Mouse (Mus musculus) heart, adult 2 months (tissue): ENCODE data around the gene Gtsf1.

Source experiments
- CTCF ChIP-seq: fragments of 200-600 bp; IDR thresholded peaks from 2 replicates; pipeline ENCODE4 v1.8.1; 2022; ENCODE audit warnings: antibody characterized with exemption, mild to moderate bottlenecking, moderate library complexity
- EP300 ChIP-seq: fragments of 200-500 bp; IDR thresholded peaks from 2 replicates; pipeline ENCODE4 v1.6.1; 2011; ENCODE audit warnings: low read depth, low read length, control low read depth; ENCODE audit not compliant: insufficient read depth
- POLR2A ChIP-seq: fragments of 200-500 bp; IDR thresholded peaks from 2 replicates; pipeline ENCODE4 v1.6.1; 2011; ENCODE audit warnings: mild to moderate bottlenecking, low read depth, low read length, control low read depth; ENCODE audit not compliant: insufficient read depth

DNA sequence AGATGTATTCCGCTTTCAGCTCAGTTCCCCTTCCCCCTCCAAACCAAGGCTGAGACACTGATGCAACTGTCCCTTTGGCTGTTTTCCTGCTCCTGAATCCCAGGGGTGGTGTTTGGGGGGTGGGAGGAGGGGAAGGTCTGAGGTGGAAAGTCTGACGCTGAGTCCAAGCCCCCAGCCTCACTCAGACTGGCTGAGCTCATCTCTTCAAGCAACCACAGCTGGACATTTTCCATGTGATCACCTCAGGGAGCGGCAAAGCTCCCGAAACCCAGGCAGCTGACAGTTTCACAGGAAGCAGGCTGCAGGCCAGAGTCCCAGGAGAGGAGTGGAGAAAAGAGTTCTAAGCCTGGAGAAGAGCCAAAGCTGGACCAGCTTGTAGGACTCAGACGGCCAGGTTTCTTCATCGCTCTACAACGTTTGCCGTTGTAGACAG lies 53.4 kb downstream of the Gtsf1 start:
- TF ChIP-seq CTCF = no peak
- no peak for TF ChIP-seq POLR2A
- no peak for TF ChIP-seq EP300
